Mouse (Mus musculus) liver, embryonic 11.5 days (tissue): ENCODE measurements at regions not wholly inside any gene's neighbourhood (a gene's known extent, or its start where the extent isn't known, plus 50 kb on each side); places are given as distances from the start of the nearest gene placed in this dataset.

ENCODE experiments used
- ATAC-seq: fragments of 200-750 bp; cut with Nextera tagmentation; replicated peaks from 2 replicates; pipeline ENCODE4 v1.8.0; 2017; ENCODE audit warnings: moderate number of reproducible peaks, mild to moderate bottlenecking, moderate TSS enrichment, moderate library complexity; ENCODE audit not compliant: low FRiP score
- DNase-seq: peaks from one replicate; pipeline ENCODE4 v3.0.0-alpha.2; 2017; ENCODE audit warnings: low spot score
- H3K27ac ChIP-seq: fragments of 300-500 bp; sonication (generic); 2 replicates; pipeline ENCODE4 v1.5.1; 2014; ENCODE audit warnings: mild to moderate bottlenecking, low read depth, low read length, control low read depth
- H3K27me3 ChIP-seq: fragments of 300-500 bp; sonication (generic); replicated peaks from 2 replicates; pipeline ENCODE4 v1.6.1; 2014; ENCODE audit warnings: low read length, mixed read lengths; ENCODE audit not compliant: control insufficient read depth, insufficient read depth
- H3K36me3 ChIP-seq: fragments of 300-500 bp; sonication (generic); 2 replicates; pipeline ENCODE4 v1.6.1; 2014; ENCODE audit warnings: mild to moderate bottlenecking, low read length, moderate library complexity, mixed read lengths; ENCODE audit not compliant: control insufficient read depth, insufficient read depth
- H3K4me1 ChIP-seq: fragments of 300-500 bp; sonication (generic); replicated peaks from 2 replicates; pipeline ENCODE4 v1.6.1; 2014; ENCODE audit warnings: low read length, mixed read lengths; ENCODE audit not compliant: control insufficient read depth, insufficient read depth
- H3K4me2 ChIP-seq: fragments of 300-500 bp; sonication (generic); 2 replicates; pipeline ENCODE4 v1.6.1; 2014; ENCODE audit warnings: mild to moderate bottlenecking, control low read depth, moderate library complexity
- H3K4me3 ChIP-seq: fragments of 300-500 bp; sonication (generic); 2 replicates; pipeline ENCODE4 v1.5.1; 2014; ENCODE audit warnings: low read depth, low read length, control low read depth
- H3K9ac ChIP-seq: fragments of 300-500 bp; sonication (generic); 2 replicates; pipeline ENCODE4 v1.6.1; 2014; ENCODE audit warnings: low read depth, low read length, control low read depth
- H3K9me3 ChIP-seq: fragments of 300-500 bp; sonication (generic); 2 replicates; pipeline ENCODE4 v1.6.1; 2016; ENCODE audit warnings: low read length, inconsistent platforms, mixed read lengths; ENCODE audit not compliant: control insufficient read depth
- WGBS: fragments of 180-500 bp; shearing (Covaris S2); extraction: QIAGEN DNeasy Blood & Tissue Kit; methylation state at CpG from one replicate; pipeline ENCODE4 v1.1.7; 2014; 5-methylcytosine and 5-hydroxymethylcytosine counted together

GRCm38 (mm10) chr7:73184208-73185070, 190.9 kb upstream of the Rgma start:
- Histone ChIP-seq H3K9ac (no peak overlapping the region), H3K4me3 (no peak overlapping the region), H3K4me2 (no peak overlapping the region), H3K4me1 (no peaks in the 10 kb centered on the region), H3K27ac (no peak overlapping the region), H3K9me3 (0 out of 2 replicates have a peak, but pooled peaks cover 2% of the 10 kb centered on the region), H3K36me3 (no peaks in the 10 kb centered on the region), H3K27me3 (no peaks in the 10 kb centered on the region)
- 86% methylated on average over 14 of the region's 14 CpGs for WGBS
- DNase-seq (no peak), ATAC-seq (no peak)

- no peak for DNase-seq
- ATAC-seq, result no peak
- WGBS, result 82% methylated on average over 10 of the region's 10 CpGs
These were observed 190.2 kb upstream of the Rgma start for GRCm38 (mm10) chr7:73185071-73185531.

GRCm38 (mm10) chr7:73185591-73185990, 189.7 kb upstream of the Rgma start:
- 88% methylated on average over 5 of the region's 5 CpGs for WGBS
- no peaks in the 10 kb centered on the region for H3K27me3 ChIP-seq
- no peaks in the 10 kb centered on the region for H3K36me3 ChIP-seq
- H3K9me3 ChIP-seq, result 0 out of 2 replicates have a peak, but pooled peaks cover 2% of the 10 kb centered on the region
- ATAC-seq (no peak), DNase-seq (no peak)
- no peak overlapping the region for H3K9ac ChIP-seq
- no peak overlapping the region for H3K4me3 ChIP-seq
- H3K27ac ChIP-seq, result no peak overlapping the region
- H3K4me2 ChIP-seq, result no peak overlapping the region
- no peaks in the 10 kb centered on the region for H3K4me1 ChIP-seq

More at GRCm38 (mm10) chr7:73185071-73185531, 190.2 kb upstream of the Rgma start:
- Histone ChIP-seq H3K4me3 (no peak overlapping the region), H3K36me3 (no peaks in the 10 kb centered on the region), H3K9ac (no peak overlapping the region), H3K4me2 (no peak overlapping the region), H3K4me1 (no peaks in the 10 kb centered on the region), H3K27me3 (no peaks in the 10 kb centered on the region), H3K27ac (no peak overlapping the region), H3K9me3 (0 out of 2 replicates have a peak, but pooled peaks cover 2% of the 10 kb centered on the region)

- DNase-seq, result no peak
- Histone ChIP-seq H3K4me1 (no peaks in the 10 kb centered on the region), H3K4me2 (no peak overlapping the region), H3K9ac (no peak overlapping the region), H3K4me3 (no peak overlapping the region), H3K27ac (no peak overlapping the region), H3K27me3 (no peaks in the 10 kb centered on the region), H3K9me3 (0 out of 2 replicates have a peak, but pooled peaks cover 2% of the 10 kb centered on the region), H3K36me3 (no peaks in the 10 kb centered on the region)
- WGBS, result 91% methylated on average over 3 of the region's 3 CpGs
- ATAC-seq, result no peak
These were observed 188.8 kb upstream of the Rgma start for GRCm38 (mm10) chr7:73186501-73186900.

GRCm38 (mm10) chr7:73191388-73192278, 183.7 kb upstream of the Rgma start:
- no peak overlapping the region for H3K4me3 ChIP-seq

GRCm38 (mm10) chr7:73192839-73193238, 182.5 kb upstream of the Rgma start:
- DNase-seq, result no peak
- no peaks in the 10 kb centered on the region for H3K4me1 ChIP-seq
- no peak overlapping the region for H3K4me2 ChIP-seq
- H3K36me3 ChIP-seq, result no peaks in the 10 kb centered on the region
- no peaks in the 10 kb centered on the region for H3K27me3 ChIP-seq
- 80% methylated on average over 7 of the region's 7 CpGs for WGBS
- no peaks in the 10 kb centered on the region for H3K9me3 ChIP-seq
- H3K4me3 ChIP-seq, result no peak overlapping the region
- no peak for ATAC-seq
- no peak overlapping the region for H3K27ac ChIP-seq
- H3K9ac ChIP-seq, result no peak overlapping the region

More at GRCm38 (mm10) chr7:73191388-73192278, 183.7 kb upstream of the Rgma start:
- H3K27me3 ChIP-seq, result no peaks in the 10 kb centered on the region
- no peak for DNase-seq
- WGBS, result 50% methylated on average over 12 of the region's 12 CpGs
- no peaks in the 10 kb centered on the region for H3K36me3 ChIP-seq
- ATAC-seq, result no peak
- no peaks in the 10 kb centered on the region for H3K9me3 ChIP-seq
- no peak overlapping the region for H3K4me2 ChIP-seq
- no peak overlapping the region for H3K9ac ChIP-seq
- H3K4me1 ChIP-seq, result no peaks in the 10 kb centered on the region
- no peak overlapping the region for H3K27ac ChIP-seq

GRCm38 (mm10) chr7:73195306-73195705, 180.0 kb upstream of the Rgma start:
- Histone ChIP-seq H3K4me1 (no peaks in the 10 kb centered on the region), H3K9ac (no peak overlapping the region), H3K27me3 (no peaks in the 10 kb centered on the region), H3K27ac (no peak overlapping the region), H3K4me3 (no peak overlapping the region), H3K36me3 (no peaks in the 10 kb centered on the region), H3K4me2 (no peak overlapping the region), H3K9me3 (no peaks in the 10 kb centered on the region)
- ATAC-seq (no peak), DNase-seq (no peak)
- WGBS, result 63% methylated on average over 4 of the region's 4 CpGs

GRCm38 (mm10) chr7:73196851-73197531, 178.3 kb upstream of the Rgma start:
- ATAC-seq (no peak), DNase-seq (no peak)
- Histone ChIP-seq H3K36me3 (no peaks in the 10 kb centered on the region), H3K4me3 (no peak overlapping the region), H3K4me2 (no peak overlapping the region), H3K27ac (no peak overlapping the region), H3K9me3 (no peaks in the 10 kb centered on the region), H3K4me1 (no peaks in the 10 kb centered on the region), H3K9ac (no peak overlapping the region), H3K27me3 (no peaks in the 10 kb centered on the region)
- 76% methylated on average over 12 of the region's 12 CpGs for WGBS
